Mouse (Mus musculus): ENCODE results near the gene Cfap44.

DNA sequence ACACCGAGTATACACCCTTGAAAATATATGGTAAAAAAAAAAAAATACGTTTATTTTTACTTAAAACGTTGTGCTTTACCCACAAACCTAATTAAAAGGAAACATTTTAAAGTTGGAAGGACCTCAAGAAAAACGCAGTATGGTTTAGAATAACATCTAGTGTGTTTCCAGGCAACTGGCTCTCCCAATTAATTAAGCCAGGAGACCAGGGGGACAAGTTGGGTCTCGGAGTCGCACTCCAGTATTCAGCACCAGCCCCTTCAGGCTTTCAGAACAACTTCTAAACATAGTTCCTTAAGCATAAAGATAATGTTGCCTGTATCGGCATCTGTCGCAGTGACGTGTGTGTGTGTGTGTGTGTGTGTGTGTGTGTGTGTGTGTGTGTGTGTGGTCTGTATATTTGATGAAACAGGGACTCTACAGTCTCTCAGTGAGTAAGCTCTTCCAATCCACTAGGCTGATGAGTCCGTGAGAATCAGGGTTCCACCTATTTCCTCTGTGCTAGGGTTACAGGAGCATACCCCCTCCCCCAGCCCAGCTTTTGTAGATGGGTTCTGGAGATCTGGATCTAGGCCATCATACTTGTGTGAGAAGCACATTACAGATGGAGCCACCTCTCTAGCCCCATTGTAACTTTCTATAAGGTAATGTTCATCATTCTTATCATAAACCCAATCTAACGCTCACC, 132.8 kb downstream of the Cfap44 start:
- TF ChIP-seq POLR2A (IDR thresholded peaks at IDR 0.05; ENCODE audit: borderline replicate concordance, extremely low read depth, low read depth, low read length) (no peak), CTCF (IDR thresholded peaks at IDR 0.05; ENCODE audit: insufficient read depth, low read length) (no peak)

Data from lung, adult 2 months (tissue).